Mouse (Mus musculus) spleen, adult 12 weeks (tissue): Measurements from ENCODE around the gene Olfr827.

Experiments
- DNase-seq: peaks from one replicate; pipeline ENCODE4 v3.0.0; 2022; ENCODE audit warnings: low spot score

The Olfr827 gene

GRCm38 (mm10) chr10:130214303-130214702 lies at the start of gene Olfr827:
Gene Olfr827, minus strand, starts transcription at chr10:130214403.
- no peak for DNase-seq

DNA sequence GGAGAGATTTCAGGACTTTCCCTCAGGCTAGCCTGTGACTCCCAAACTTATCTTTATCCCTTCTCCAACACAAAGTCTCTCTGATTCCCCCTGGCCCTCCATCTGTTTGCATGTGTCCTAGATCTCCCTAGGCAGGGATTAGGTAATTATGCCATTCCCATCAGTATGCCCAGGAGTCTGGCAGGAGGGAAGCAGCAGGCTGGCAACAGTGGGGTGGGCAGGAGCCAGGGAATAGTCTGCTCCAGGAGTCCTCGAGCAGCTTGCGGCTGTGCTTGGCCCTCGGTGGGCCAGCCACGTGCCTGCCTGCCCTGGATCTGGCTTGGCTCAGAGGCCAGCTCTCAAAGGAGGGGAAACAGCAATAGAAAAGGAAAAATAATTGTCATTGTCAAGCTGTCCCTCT lies 49.0 kb upstream of the Olfr827 start:
- DNase-seq: no peak

DNA sequence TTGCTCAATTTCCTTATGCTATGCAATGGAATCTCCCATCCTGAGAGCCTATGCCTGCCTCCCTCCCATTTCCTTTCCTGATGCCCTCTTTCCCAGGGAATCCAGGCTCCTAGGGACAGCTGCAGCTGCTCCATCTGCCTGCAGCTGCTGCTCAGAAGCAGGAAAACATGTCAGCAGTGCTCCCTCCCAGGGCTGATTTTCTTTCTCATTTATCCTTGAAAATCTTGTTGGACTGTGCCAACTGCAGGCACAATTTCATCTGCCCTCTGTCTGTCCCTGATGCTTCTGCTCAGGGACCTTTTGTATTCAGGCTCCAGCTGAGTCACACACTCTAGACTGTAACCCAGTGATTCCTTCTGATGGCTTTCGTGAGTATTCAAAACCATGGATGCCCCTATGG lies 45.3 kb upstream of the Olfr827 start:
- no peak for DNase-seq

DNA sequence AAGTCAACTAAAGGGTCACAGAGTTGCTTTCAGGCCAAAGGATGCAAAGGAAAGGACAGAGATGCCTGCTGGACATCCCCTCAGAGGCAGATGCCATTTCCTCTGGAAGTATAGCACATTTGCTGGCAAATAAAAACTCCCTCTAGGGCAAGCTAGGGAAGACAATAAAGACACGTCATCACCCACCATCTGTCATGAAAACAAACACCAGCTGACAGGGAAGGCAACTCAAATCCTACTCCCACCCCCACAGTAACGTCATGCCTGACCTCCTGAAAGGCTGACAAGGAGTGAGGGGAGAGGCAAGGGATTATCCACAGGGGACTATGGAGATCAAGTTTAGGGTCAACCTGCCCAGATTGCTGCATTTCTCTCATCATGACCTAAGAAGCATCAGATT lies 30.1 kb upstream of the Olfr827 start:
- DNase-seq: no peak

DNA sequence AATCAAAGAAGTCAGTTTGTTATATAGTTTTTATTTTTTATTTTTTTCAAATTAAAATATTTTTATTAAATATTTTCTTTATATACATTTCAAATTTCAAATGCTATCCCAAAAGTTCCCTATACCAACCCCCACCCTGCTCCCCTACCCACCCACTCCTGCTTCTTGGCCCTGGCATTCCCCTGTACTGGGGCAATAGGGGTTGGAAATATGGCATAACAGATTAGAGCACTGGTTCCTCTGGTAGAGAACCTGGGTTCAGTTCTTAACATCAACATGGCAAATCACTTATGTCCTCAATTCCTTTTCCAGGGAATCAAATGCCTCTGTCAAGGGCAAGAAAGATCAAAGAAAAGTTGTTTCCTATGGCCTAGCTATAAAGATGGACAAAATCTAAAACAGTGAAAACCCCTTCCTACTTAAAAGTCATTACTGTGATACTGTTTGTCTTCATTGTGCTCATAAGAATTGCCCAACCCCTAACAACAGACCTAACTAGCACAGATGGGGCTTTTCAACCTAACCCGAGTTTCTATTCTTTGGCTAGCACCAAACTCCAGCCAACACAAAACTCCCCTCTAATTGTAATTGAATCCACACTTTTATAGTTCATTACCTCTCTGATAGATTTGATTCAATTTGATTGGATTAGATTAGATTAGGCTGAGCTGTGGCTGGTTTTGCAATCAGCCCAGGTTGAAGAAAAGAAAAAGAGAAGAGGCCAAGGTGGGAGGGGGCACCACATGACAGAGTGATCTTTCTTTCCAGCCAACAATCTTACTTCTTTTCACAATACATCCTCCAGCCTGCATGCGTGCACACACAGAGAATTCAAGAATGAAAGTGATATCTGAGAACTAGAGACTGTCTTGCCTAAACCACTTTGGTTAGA lies 24.4 kb upstream of the Olfr827 start:
- DNase-seq: no peak

DNA sequence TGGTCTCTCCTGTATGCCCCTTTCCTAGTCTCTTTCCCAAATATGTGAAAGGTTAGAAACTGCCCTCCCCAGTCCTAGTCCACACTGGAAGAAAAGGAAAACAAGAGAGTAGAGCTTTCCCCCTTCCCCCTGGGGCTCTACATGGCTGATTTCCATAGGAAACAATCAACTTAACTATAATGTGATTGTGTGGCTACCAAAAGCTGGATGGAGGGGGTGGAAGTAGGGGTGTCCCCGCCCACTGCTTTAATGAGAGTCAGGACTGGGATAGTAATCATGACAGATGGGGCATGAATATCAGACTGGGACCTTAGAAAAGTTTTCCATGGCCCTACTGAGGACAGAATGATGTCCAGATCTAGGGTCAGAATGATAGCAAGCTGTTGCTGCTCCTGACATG lies 20.4 kb upstream of the Olfr827 start:
- no peak for DNase-seq

DNA sequence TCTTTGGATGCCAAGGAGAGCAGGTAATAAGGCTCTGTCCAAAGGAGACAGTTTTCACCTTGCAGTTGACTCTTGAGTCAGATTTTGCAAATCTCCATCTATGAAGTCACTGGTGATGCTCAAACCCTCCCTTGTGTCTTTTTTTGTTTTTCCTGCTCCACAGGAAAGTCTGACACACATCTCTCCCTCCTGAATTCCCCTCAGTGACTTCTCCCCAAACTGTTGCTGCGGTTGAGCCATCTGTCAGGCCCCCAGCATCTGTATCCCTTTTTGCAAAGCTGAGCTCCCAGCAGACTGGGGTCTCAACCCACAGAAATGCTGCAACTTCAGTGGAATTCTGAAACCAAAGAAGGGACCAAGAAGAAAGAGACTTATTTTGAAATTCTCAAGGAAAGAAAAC lies 17.9 kb upstream of the Olfr827 start:
- no peak for DNase-seq

- DNase-seq: no peak
These were observed 15.4 kb upstream of the Olfr827 start for GRCm38 (mm10) chr10:130229584-130229983.

DNA sequence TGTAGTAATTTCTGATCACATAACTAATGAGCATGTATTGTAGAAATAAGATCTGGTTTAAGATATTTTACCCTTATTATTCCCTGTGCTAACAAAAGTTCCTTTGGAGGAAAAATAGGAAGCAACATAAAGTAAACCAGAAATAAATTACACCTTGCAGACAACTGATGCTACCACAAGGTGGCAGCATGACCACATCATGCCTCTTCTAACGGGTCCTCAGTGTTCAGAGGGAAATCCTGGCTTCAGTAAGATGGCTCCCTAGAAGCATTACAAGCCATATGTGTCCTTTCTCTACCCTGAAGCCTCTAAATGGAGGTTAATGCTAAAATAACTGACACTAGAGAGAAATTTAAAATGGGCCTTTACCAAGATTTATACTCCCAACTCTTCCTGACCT lies 14.0 kb upstream of the Olfr827 start:
- no peak for DNase-seq

DNA sequence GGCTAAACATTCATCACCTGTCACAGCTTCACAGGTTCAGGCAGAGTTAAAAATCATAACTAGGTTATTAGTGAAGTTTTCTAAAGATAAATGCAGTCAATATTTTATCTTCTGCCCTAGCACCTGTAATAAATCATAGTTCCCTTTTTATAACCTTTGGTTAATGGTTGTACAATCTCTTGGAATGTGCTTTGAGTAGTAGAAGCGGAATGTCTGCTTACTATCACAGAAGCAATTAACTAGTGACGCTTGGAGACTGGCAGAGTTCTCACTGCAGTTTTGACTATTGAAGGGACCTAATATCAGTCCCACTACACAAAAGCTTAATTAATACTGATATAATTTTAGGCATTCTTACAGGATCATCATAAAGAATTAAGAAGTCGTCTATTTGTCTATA lies 10.8 kb upstream of the Olfr827 start:
- no peak for DNase-seq

- no peak for DNase-seq
These were observed 30.1 kb downstream of the Olfr827 start, which contains the start of gene Olfr826 for GRCm38 (mm10) chr10:130184086-130184485. Gene Olfr826, minus strand, starts transcription at chr10:130184186.

GRCm38 (mm10) chr10:130166666-130167065 lies 47.5 kb downstream of the Olfr827 start, which contains the start of gene Olfr825:
Gene Olfr825, minus strand, starts transcription at chr10:130166766.
- no peak for DNase-seq

DNA sequence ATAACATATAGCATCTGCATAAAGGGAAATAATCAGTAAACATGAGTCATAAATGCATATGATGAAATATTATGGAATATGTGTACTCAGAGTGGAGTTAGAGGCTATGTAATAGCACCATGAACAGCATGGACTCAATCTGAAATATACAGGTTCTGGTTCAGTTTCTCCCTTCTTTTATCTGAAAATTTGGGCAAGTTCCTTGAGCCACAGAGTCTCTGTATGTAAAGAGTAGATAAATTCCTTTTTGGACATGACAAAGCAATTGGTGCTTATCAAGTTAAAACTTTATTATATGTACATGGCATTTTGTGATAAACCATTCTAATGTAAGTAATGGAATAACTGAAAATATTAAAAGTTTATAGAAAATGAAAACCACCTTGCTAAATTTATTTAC lies 49.0 kb downstream of the Olfr827 start:
- DNase-seq: no peak
